Mouse (Mus musculus) heart, embryonic 10.5 days (tissue): ENCODE results near the gene Tcea3. TPM values are rescaled to one million over a fixed set of nuclear protein-coding genes. Genes with fewer than 3 reads are reported as not detected.

Experiments used
- DNase-seq: peaks from one replicate; pipeline ENCODE4 v3.0.0-alpha.2; 2017; ENCODE audit warnings: low spot score
- H3K27ac ChIP-seq: fragments of 300-500 bp; sonication (generic); 2 replicates; pipeline ENCODE4 v1.5.1; 2016; ENCODE audit warnings: mild to moderate bottlenecking
- H3K27me3 ChIP-seq: fragments of 300-500 bp; sonication (generic); 2 replicates; pipeline ENCODE4 v1.6.1; 2016; ENCODE audit warnings: mild to moderate bottlenecking; ENCODE audit not compliant: poor library complexity, insufficient read depth, severe bottlenecking
- H3K36me3 ChIP-seq: fragments of 300-500 bp; sonication (generic); 2 replicates; pipeline ENCODE4 v1.6.1; 2016; ENCODE audit warnings: mild to moderate bottlenecking, moderate library complexity
- H3K4me1 ChIP-seq: fragments of 300-500 bp; sonication (generic); 2 replicates; pipeline ENCODE4 v1.6.1; 2016; ENCODE audit warnings: mild to moderate bottlenecking
- H3K4me3 ChIP-seq: fragments of 300-500 bp; sonication (generic); 2 replicates; pipeline ENCODE4 v1.5.1; 2016; ENCODE audit warnings: mild to moderate bottlenecking, moderate library complexity
- H3K9me3 ChIP-seq: fragments of 300-500 bp; sonication (generic); 2 replicates; pipeline ENCODE4 v1.6.1; 2016; ENCODE audit warnings: mild to moderate bottlenecking, moderate library complexity
- WGBS: fragments of 180-500 bp; shearing (Covaris S2); methylation state at CpG from one replicate; pipeline ENCODE4 v1.1.7; 2016; 5-methylcytosine and 5-hydroxymethylcytosine counted together
- polyA plus RNA-seq: library from polyadenylated mRNA; unstranded; fragments of >200 nt; fragmentation: Nextera tagmentation; extraction: Ambion mirVana; gene quantifications from 2 replicates; pipeline ENCODE4 v1.2.1, GENCODE M21; 2016

Gene Tcea3
- polyA plus RNA-seq, 1 experiment from 2014 or later: 35.6 TPM

GRCm38 (mm10) chr4:136285348-136285810, 37.9 kb downstream of the Tcea3 start:
- Histone ChIP-seq H3K27me3 (peaks cover 18% of the 10 kb centered on the region), H3K36me3 (peaks cover 34% of the 10 kb centered on the region), H3K4me3 (peak overlapping the region; percentile 76), H3K4me1 (peaks cover 57% of the 10 kb centered on the region), H3K9me3 (peaks cover 4% of the 10 kb centered on the region; the same call in 1 of the 2 replicates), H3K27ac (peak overlapping the region; percentile 92)
- peak; percentile 97 for DNase-seq
- WGBS: under 1% methylated on average over 25 of the region's 25 CpGs

GRCm38 (mm10) chr4:136285811-136286371, 38.4 kb downstream of the Tcea3 start:
- Histone ChIP-seq H3K4me1 (peaks cover 62% of the 10 kb centered on the region), H3K9me3 (peaks cover 4% of the 10 kb centered on the region; the same call in 1 of the 2 replicates)
- 0% methylated on average over 29 of the region's 29 CpGs for WGBS

DNA sequence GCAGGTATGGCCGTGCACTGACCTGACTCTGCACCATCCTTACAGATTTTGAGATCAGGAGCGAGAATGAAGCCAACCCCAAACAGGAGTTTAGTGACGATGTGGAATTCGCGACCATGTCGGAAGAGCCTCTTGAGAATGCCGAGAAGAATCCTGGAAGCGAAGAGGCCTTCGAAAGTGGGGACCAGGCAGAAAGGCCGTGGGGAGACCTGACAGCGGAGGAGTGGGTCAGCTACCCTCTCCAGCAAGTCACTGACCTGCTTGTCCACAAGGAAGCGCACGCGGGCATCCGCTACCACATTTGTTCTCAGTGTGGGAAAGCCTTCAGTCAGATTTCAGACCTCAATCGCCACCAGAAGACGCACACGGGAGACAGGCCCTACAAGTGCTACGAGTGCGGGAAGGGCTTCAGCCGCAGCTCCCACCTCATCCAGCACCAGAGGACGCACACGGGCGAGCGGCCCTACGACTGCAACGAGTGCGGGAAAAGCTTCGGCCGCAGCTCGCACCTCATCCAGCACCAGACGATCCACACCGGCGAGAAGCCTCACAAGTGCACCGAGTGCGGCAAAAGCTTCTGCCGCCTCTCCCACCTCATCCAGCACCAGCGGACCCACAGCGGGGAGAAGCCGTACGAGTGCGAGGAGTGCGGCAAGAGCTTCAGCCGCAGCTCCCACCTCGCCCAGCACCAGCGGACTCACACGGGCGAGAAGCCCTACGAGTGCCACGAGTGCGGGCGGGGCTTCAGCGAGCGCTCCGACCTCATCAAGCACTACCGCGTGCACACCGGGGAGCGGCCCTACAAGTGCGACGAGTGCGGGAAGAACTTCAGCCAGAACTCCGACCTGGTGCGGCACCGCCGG, 42.6 kb downstream of the Tcea3 start:
- no peak for DNase-seq
- peak overlapping the region; percentile 45 for H3K4me3 ChIP-seq
- peaks cover 77% of the 10 kb centered on the region for H3K36me3 ChIP-seq
- peaks cover 28% of the 10 kb centered on the region for H3K27me3 ChIP-seq
- H3K9me3 ChIP-seq: peaks cover 4% of the 10 kb centered on the region; the same call in 1 of the 2 replicates
- H3K4me1 ChIP-seq: peaks cover 29% of the 10 kb centered on the region
- H3K27ac ChIP-seq: no peak overlapping the region
- WGBS: 42% methylated on average over 66 of the region's 66 CpGs

More at GRCm38 (mm10) chr4:136285811-136286371, 38.4 kb downstream of the Tcea3 start:
- Histone ChIP-seq H3K36me3 (peaks cover 39% of the 10 kb centered on the region), H3K4me3 (peak overlapping the region; percentile 76), H3K27me3 (peaks cover 23% of the 10 kb centered on the region), H3K27ac (peak overlapping the region; percentile 92)
- DNase-seq: peak; percentile 99

DNA sequence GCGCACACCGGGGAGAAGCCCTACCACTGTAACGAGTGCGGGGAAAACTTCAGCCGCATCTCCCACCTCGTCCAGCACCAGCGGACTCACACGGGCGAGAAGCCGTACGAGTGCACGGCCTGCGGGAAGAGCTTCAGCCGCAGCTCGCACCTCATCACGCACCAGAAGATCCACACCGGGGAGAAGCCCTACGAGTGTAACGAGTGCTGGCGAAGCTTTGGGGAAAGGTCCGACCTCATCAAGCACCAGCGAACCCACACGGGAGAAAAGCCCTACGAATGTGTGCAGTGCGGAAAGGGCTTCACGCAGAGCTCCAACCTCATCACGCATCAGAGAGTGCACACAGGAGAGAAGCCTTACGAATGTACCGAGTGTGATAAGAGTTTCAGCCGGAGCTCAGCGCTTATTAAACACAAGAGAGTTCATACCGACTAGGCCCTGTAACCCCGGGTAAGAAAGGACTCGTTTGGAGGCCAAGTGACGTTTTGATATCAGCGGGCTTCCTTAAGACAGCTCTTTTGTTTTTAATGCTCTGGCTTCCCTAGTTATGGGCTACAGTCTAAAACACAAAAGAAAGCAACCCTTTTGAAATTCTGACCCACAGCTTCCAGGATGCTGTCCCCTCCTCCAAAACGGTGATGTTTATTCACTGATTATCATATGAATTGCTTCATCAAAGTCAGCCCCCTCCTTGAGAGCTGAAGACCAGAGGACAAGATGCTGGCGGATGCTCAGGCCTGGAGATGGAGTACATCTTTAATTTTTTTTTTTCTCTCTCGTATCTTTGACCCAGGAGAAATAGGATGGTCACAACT, 43.5 kb downstream of the Tcea3 start:
- peaks cover 77% of the 10 kb centered on the region for H3K36me3 ChIP-seq
- H3K27ac ChIP-seq: no peak overlapping the region
- no peak for DNase-seq
- H3K4me1 ChIP-seq: peaks cover 29% of the 10 kb centered on the region
- peaks cover 28% of the 10 kb centered on the region for H3K27me3 ChIP-seq
- H3K4me3 ChIP-seq: peak overlapping the region; percentile 45; the same call in 1 of the 2 replicates
- H3K9me3 ChIP-seq: peaks cover 4% of the 10 kb centered on the region; the same call in 1 of the 2 replicates
- WGBS: 65% methylated on average over 39 of the region's 39 CpGs

DNA sequence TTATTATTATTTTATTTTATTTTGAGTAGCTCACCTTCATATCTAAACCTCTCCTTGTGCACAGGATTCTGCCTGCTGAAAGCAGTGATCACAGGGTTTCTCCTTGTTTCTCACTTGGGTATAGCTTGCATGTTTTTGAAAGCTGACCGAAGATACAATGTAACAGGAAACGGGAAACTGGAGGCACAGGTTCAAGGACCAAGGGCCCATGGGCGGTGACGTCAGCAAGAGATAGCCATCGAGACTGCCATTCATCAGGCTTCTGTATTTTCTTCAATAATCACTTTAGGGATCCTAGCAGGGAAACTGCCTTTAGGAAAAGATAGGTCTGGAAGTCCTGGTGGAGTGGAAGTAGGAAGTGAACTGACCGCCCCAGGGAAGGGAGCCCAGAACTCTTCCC, 44.2 kb downstream of the Tcea3 start:
- H3K4me3 ChIP-seq: no peak overlapping the region
- WGBS: 78% methylated on average over 6 of the region's 6 CpGs
- no peak for DNase-seq
- H3K27ac ChIP-seq: no peak overlapping the region
- peaks cover 28% of the 10 kb centered on the region for H3K27me3 ChIP-seq
- H3K4me1 ChIP-seq: peaks cover 25% of the 10 kb centered on the region
- H3K36me3 ChIP-seq: peaks cover 77% of the 10 kb centered on the region
- H3K9me3 ChIP-seq: peaks cover 4% of the 10 kb centered on the region; the same call in 1 of the 2 replicates

GRCm38 (mm10) chr4:136295941-136296340, 48.4 kb downstream of the Tcea3 start:
- no peaks in the 10 kb centered on the region for H3K9me3 ChIP-seq
- 60% methylated on average over 7 of the region's 7 CpGs for WGBS
- no peak for DNase-seq
- H3K4me3 ChIP-seq: no peak overlapping the region
- H3K36me3 ChIP-seq: peaks cover 37% of the 10 kb centered on the region
- 0 out of 2 replicates have a peak, but pooled peaks cover 4% of the 10 kb centered on the region for H3K4me1 ChIP-seq
- no peak overlapping the region for H3K27ac ChIP-seq
- H3K27me3 ChIP-seq: peaks cover 5% of the 10 kb centered on the region

DNA sequence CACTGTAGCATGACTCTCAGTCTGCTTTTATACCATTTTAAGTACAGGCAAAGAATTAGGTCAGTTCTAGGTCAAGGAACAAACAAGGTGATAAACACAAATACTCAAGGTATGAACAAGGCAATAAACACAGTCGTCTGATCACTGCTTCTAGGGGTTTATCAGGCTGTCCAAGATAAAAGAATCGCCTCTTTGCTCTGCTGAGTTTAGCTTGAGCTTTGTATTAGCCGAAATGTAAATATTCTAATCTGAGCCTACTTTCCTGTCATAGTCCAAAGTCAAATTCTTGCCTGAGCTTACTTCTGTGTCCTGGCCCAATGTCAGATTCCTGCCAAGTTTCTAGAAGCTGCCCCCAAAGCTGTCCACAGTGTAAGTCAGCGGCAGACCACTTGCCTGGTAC, 54.9 kb downstream of the Tcea3 start:
- Histone ChIP-seq H3K4me3 (no peak overlapping the region), H3K9me3 (no peaks in the 10 kb centered on the region), H3K27ac (no peak overlapping the region), H3K4me1 (no peaks in the 10 kb centered on the region), H3K36me3 (no peaks in the 10 kb centered on the region), H3K27me3 (no peaks in the 10 kb centered on the region)
- WGBS: 46% methylated on average over 4 of the region's 4 CpGs
- no peak for DNase-seq

- Histone ChIP-seq H3K4me3 (no peak overlapping the region), H3K27me3 (no peaks in the 10 kb centered on the region), H3K4me1 (peaks cover 3% of the 10 kb centered on the region), H3K27ac (no peak overlapping the region), H3K9me3 (no peaks in the 10 kb centered on the region), H3K36me3 (no peaks in the 10 kb centered on the region)
- 32% methylated on average over 2 of the region's 2 CpGs for WGBS
- no peak for DNase-seq
Observed at GRCm38 (mm10) chr4:136304181-136304580, 56.7 kb downstream of the Tcea3 start.

GRCm38 (mm10) chr4:136308355-136308754, 60.8 kb downstream of the Tcea3 start:
- DNase-seq: no peak
- WGBS: 53% methylated on average over 2 of the region's 2 CpGs

DNA sequence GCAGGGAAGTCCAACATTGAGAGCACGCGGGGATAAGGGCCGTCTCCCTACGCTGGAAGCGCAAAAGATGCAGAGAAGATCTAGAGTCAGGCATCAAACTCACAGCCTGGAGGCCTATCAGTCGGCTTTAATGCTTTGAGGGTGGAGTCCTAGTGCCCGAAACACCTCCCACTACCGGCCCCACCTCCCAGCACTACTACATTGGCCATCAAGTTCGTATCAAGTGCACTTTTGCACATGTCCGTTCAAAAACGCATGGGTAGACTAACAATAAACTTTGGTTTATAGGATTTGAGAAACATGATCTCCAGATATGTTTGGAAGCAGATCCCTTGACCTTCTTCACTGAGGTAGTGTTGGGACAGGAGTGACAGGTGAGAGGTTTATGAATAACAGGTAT, 62.3 kb downstream of the Tcea3 start:
- 2% methylated on average over 11 of the region's 11 CpGs for WGBS
- H3K27me3 ChIP-seq: no peaks in the 10 kb centered on the region

More at GRCm38 (mm10) chr4:136308355-136308754, 60.8 kb downstream of the Tcea3 start:
- H3K4me3 ChIP-seq: no peak overlapping the region
- no peaks in the 10 kb centered on the region for H3K9me3 ChIP-seq
- no peaks in the 10 kb centered on the region for H3K36me3 ChIP-seq
- H3K4me1 ChIP-seq: peaks cover 28% of the 10 kb centered on the region
- H3K27me3 ChIP-seq: no peaks in the 10 kb centered on the region
- H3K27ac ChIP-seq: no peak overlapping the region

DNA sequence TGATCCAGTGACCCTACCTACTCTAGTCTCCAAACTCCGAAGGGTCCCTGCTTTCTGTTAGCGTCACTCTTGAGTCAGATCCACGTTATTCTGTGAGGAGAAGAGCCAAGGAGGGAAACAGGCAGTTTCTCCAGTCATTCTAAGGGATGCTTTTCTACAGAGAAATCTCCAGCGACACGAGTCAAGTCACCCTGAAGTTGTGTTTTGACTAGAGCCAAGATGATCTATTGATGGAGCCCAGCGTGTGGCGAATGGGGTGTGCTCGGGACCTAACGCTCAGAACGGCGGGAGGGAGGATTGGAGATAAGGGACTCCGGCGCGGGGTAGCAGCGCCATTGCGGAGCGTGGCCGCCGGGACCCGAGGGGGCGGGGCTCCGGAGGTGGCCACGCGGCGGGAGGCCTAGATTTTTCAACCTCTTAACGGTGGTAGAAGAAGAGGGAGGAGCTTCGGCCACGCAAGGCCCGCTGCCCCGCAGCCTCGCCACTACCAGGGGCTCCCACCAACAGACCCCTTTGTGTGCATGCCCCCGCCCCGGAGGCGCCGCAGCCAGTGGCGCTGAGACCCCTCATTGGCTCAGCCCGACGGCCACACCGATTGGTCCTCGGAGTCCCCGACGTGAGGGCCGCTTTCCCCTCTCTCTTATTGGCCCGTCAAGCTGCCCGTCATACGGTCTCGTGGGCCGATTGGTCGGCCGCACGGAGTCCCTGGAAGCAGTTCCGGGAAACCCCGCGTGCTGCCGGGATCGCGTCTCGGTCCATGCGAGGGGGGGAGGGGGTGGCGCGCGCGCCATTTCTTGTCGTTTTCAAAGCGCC, 62.9 kb downstream of the Tcea3 start, which contains the start of gene Hnrnpr:
Gene Hnrnpr, plus strand, starts transcription at position 714 of the 813 bp plus-strand sequence.
- Histone ChIP-seq H3K4me1 (peaks cover 42% of the 10 kb centered on the region), H3K36me3 (no peaks in the 10 kb centered on the region), H3K9me3 (no peaks in the 10 kb centered on the region), H3K27ac (peak within 1 kb of the TSS; percentile 99), H3K4me3 (peak within 1 kb of the TSS; percentile 100), H3K27me3 (no peaks in the 10 kb centered on the region)
- DNase-seq: peak; percentile 100
- WGBS: 1% methylated on average over 65 of the region's 65 CpGs

More for the DNA sequence above, 62.3 kb downstream of the Tcea3 start:
- H3K9me3 ChIP-seq: no peaks in the 10 kb centered on the region
- peak; percentile 91 for DNase-seq
- no peaks in the 10 kb centered on the region for H3K36me3 ChIP-seq
- peaks cover 42% of the 10 kb centered on the region for H3K4me1 ChIP-seq
- H3K4me3 ChIP-seq: peak overlapping the region; percentile 100
- H3K27ac ChIP-seq: peak overlapping the region; percentile 99
